Mouse (Mus musculus) kidney, embryonic 16.5 days (tissue): ENCODE results near the gene Bcl11a. TPM values are rescaled to one million over a fixed set of nuclear protein-coding genes. Genes with fewer than 3 reads are reported as not detected.

ENCODE experiments used
- ATAC-seq: fragments of 200-750 bp; cut with Nextera tagmentation; 2 replicates; pipeline ENCODE4 v1.8.0; 2017; ENCODE audit warnings: moderate TSS enrichment; ENCODE audit not compliant: low FRiP score, low TSS enrichment
- H3K27ac ChIP-seq: fragments of 300-500 bp; sonication (generic); 2 replicates; pipeline ENCODE4 v1.5.1; 2014; ENCODE audit warnings: low read length
- H3K27me3 ChIP-seq: fragments of 300-500 bp; sonication (generic); 2 replicates; pipeline ENCODE4 v1.6.1; 2014; ENCODE audit warnings: low read length, control low read depth, mixed read lengths; ENCODE audit not compliant: insufficient read depth
- H3K36me3 ChIP-seq: fragments of 300-500 bp; sonication (generic); 2 replicates; pipeline ENCODE4 v1.6.1; 2014; ENCODE audit warnings: low read length, control low read depth, mixed read lengths; ENCODE audit not compliant: insufficient read depth
- H3K4me1 ChIP-seq: fragments of 300-500 bp; sonication (generic); 2 replicates; pipeline ENCODE4 v1.6.1; 2014; ENCODE audit warnings: low read length, control low read depth, mixed read lengths; ENCODE audit not compliant: insufficient read depth
- H3K4me2 ChIP-seq: fragments of 300-500 bp; sonication (generic); replicated peaks from 2 replicates; pipeline ENCODE4 v1.6.1; 2014; ENCODE audit warnings: low read depth, low read length
- H3K4me3 ChIP-seq: fragments of 300-500 bp; sonication (generic); 2 replicates; pipeline ENCODE4 v1.5.1; 2014; ENCODE audit warnings: mild to moderate bottlenecking, low read length
- H3K9ac ChIP-seq: fragments of 300-500 bp; sonication (generic); replicated peaks from 2 replicates; pipeline ENCODE4 v1.6.1; 2014; ENCODE audit warnings: low read length
- H3K9me3 ChIP-seq: fragments of 300-500 bp; sonication (generic); 2 replicates; pipeline ENCODE4 v1.6.1; 2016; ENCODE audit warnings: low read length, control low read depth
- WGBS: fragments of 180-500 bp; shearing (Covaris S2); extraction: QIAGEN DNeasy Blood & Tissue Kit; methylation state at CpG from one replicate; pipeline ENCODE4 v1.1.7; 2014; 5-methylcytosine and 5-hydroxymethylcytosine counted together
- polyA plus RNA-seq: library from polyadenylated mRNA; unstranded; fragments of >200 nt; fragmentation: Nextera tagmentation; extraction: Ambion mirVana; gene quantifications from 2 replicates; pipeline ENCODE4 v1.2.1, GENCODE M21; 2015

Bcl11a gene
- polyA plus RNA-seq, 1 experiment from 2014 or later, result 2.8 TPM

DNA sequence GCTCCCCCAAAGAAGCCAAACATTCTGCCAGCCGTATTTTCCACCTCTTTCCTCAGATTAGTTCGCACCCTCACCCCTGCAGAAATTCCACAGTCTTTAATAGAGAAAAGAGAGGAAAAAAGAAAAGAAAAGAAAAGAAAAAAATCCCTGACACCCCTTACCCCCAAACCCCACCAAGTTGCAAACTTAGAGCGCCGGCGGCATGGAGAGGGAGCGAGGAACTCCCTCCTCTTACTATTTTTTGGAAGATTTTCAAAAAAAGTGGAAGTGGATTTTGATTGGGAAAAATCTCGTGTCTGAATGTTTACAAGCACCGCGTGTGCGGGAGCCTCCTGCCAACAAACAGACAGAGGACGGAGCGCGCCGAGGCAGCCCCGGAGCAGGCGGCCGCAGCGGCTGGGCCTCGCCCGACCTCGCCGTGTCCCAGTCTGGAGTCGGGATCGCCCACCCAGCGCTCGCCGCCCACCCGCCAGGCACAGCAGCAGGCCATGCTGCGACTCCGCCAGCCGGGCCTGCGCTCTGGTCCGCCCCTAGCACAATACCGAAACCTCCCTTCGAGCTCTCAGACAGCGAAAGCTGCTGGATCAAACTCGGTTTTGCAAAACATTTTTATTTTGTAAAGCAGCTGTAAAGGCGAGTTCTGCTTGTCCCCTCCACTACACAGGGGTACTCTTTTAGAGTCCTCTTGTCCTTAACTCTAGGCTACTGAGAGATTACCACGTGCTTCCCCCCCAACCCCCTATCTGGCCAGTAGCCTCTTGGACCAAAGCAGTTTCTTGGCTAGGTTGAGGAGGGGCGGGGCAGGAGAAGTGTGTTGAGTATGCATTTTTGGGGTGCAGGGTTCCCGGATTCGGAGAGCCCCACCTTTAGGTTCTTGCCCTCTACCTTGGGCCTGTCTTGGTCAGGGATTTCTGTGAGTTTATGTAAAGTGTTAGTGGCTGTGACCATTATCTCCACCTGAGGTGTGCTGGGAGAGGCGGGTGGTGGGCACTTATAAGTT lies 1.8 kb downstream of the Bcl11a start:
- Histone ChIP-seq H3K4me3 (peak overlapping the region; percentile 65), H3K27me3 (peaks cover 58% of the 10 kb centered on the region), H3K36me3 (no peaks in the 10 kb centered on the region), H3K4me2 (peak overlapping the region; percentile 99), H3K9me3 (no peaks in the 10 kb centered on the region), H3K9ac (peak overlapping the region; percentile 56; the same call in 1 of the 2 replicates), H3K4me1 (peaks cover 44% of the 10 kb centered on the region), H3K27ac (no peak overlapping the region)
- under 1% methylated on average over 43 of the region's 43 CpGs for WGBS
- ATAC-seq, result no peak

DNA sequence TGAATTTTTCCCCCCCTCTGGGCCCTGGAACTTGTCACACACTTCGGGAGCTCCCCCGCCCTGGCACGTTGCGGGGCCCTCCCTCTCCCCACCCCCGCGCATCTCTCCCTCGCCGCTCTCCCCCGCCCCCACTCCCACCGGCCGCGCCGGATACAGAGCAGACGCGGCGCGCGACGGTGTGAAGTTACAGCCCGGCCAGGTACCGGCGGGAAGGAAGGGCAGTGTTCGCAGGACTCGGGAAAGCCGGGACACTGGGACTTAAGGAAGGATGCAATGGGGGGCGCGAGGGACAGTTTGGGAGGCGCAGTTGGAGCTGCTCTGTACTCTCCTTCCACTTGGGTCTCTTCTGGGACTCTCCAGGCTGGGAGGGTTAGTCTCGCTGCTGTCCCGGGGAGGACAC lies 2.7 kb downstream of the Bcl11a start:
- peak overlapping the region; percentile 99 for H3K4me2 ChIP-seq
- WGBS, result under 1% methylated on average over 25 of the region's 30 CpGs
- ATAC-seq, result peak; percentile 20; the same call in 1 of the 2 replicates
- no peaks in the 10 kb centered on the region for H3K36me3 ChIP-seq
- peak overlapping the region; percentile 65 for H3K4me3 ChIP-seq
- H3K9me3 ChIP-seq, result no peaks in the 10 kb centered on the region
- peak overlapping the region; percentile 37; the same call in 1 of the 2 replicates for H3K9ac ChIP-seq
- peaks cover 42% of the 10 kb centered on the region for H3K4me1 ChIP-seq
- peaks cover 57% of the 10 kb centered on the region for H3K27me3 ChIP-seq
- no peak overlapping the region for H3K27ac ChIP-seq

DNA sequence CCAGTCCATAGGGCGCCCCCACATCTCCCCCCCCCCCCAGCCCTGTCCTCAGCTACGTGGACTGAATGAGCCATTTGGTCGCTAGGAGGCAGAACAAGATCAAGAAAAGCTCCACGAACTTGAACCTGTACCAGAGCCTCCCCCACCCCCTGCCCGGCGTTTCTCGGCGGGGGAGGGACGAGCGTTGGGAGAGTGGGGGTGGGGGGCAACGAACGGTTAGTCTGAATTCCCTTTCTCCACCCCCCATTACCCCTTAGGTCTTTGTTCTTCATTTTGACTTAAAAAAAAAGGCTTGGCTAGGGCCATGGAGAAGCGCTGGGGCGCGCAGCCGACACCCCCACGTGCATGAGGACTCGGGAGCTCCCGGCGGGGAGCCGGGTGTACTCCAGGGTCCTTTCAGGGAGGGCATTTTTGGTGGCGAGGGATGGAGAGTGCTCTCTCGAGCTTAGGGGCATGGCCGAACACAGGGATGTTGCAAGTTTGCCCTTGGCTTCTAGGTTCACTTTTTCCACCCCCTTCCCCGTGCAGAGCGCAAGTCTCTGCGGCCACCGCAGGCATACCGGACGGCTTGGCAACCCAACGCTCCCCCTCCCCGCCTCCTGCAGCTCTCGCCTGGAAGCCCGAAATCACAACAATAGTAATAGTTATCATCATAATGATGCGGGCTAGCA lies 3.3 kb downstream of the Bcl11a start:
- WGBS, result under 1% methylated on average over 35 of the region's 35 CpGs
- Histone ChIP-seq H3K9ac (peak overlapping the region; percentile 65), H3K27ac (no peak overlapping the region), H3K4me1 (peaks cover 36% of the 10 kb centered on the region), H3K4me2 (peak overlapping the region; percentile 99), H3K9me3 (no peaks in the 10 kb centered on the region), H3K36me3 (no peaks in the 10 kb centered on the region), H3K4me3 (peak overlapping the region; percentile 65), H3K27me3 (peaks cover 57% of the 10 kb centered on the region)
- peak; percentile 50; the same call in 1 of the 2 replicates for ATAC-seq

DNA sequence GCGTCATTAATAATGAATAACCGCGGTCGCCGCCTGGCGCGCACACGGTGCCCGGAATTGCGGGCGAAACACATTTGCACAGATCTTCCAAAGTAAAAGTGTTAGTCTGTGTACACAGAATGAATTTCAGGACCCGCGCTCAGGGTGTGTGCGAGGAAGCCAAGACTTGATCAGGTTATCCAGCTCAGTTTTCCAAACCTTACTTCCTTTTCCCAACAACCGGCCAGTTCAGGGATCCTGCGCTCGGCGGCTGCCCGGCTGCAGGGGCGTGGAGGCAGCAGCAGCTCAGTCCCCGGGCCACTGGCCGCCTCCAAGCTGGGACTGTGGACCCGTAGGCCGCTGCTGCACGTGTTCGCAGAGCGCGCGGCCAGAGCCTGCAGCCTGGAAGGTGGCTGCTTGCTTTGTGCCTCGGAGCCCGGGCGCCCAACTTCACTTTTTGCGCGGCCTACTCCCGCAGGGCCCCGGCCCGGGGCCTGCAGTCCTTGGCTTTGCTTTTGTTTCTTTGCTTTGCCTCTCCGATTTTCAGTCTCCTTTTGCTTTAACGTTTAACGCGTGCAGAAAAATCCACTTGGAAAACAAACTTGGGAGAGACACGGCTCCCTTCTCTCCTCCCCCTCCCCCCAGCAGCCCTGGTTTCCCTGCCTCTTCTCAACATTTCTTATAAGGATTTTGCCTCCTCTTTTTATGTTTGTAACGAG lies 4.0 kb downstream of the Bcl11a start:
- under 1% methylated on average over 43 of the region's 43 CpGs for WGBS
- peak; percentile 64 for ATAC-seq

DNA sequence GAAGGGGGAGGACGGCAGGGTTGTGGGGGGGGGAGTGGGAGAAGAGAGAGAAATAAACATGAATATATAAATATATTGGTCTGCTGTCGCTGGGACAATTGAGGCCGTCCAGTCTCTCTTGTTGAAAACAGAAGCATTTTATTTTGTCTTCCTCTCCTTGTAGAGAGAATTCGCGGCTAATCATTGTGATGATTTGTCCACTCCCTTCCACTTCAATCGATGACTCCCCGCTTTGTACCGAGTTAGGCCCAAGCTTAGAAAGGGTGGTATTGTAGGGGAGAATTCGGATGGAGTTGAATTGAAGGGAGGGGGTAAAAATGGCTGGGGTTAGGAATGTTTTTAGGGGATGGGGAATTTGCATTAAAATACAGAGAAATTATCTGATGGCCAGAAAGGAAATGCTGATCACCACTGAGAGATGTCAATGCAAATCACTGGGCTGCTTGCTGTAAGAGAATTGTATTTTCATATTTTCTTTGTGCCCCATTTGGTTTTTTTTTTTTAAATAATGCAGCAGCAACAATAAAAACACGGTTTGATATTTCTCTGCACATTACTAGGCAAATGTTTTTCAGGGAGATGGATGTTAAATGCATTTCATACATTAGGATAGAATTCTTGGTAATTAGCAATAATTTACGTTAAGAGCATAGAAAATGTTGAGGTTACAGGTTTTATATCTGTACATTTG lies 4.7 kb downstream of the Bcl11a start:
- Histone ChIP-seq H3K27me3 (peaks cover 54% of the 10 kb centered on the region), H3K36me3 (no peaks in the 10 kb centered on the region), H3K4me2 (peak overlapping the region; percentile 99), H3K27ac (no peak overlapping the region), H3K4me3 (peak overlapping the region; percentile 65), H3K9me3 (no peaks in the 10 kb centered on the region), H3K9ac (no peak overlapping the region), H3K4me1 (peaks cover 31% of the 10 kb centered on the region)
- no peak for ATAC-seq
- WGBS, result 33% methylated on average over 11 of the region's 11 CpGs

More for the DNA sequence above, 4.0 kb downstream of the Bcl11a start:
- H3K27ac ChIP-seq, result 0 out of 2 replicates have a peak overlapping the region, but pooled peaks have one; percentile 21
- H3K27me3 ChIP-seq, result peaks cover 56% of the 10 kb centered on the region
- H3K9me3 ChIP-seq, result no peaks in the 10 kb centered on the region
- peak overlapping the region; percentile 99 for H3K4me2 ChIP-seq
- H3K9ac ChIP-seq, result peak overlapping the region; percentile 65
- H3K4me3 ChIP-seq, result peak overlapping the region; percentile 65
- no peaks in the 10 kb centered on the region for H3K36me3 ChIP-seq
- peaks cover 35% of the 10 kb centered on the region for H3K4me1 ChIP-seq

DNA sequence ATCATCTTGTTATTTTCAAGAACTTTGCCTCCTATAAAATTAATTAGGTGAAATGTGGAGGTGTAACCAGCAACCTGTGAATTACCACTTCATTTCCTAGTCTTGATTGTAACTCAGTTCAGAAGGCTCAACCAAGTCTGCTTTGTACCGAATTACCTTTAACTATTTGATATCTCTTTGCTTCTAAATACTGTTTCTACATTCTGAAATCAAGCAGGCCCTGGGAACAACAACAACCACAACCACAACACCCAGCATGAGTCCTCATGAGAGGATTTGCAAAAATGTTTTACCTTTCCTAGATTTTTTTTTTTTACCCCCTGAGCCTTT lies 5.2 kb downstream of the Bcl11a start:
- no peak overlapping the region for H3K9ac ChIP-seq
- H3K4me1 ChIP-seq, result peaks cover 31% of the 10 kb centered on the region
- H3K4me2 ChIP-seq, result no peak overlapping the region
- WGBS, result 40% methylated on average over 1 of the region's 1 CpGs
- no peak for ATAC-seq
- no peak overlapping the region for H3K27ac ChIP-seq
- no peak overlapping the region for H3K4me3 ChIP-seq
- H3K27me3 ChIP-seq, result peaks cover 52% of the 10 kb centered on the region
- no peaks in the 10 kb centered on the region for H3K36me3 ChIP-seq
- no peaks in the 10 kb centered on the region for H3K9me3 ChIP-seq

DNA sequence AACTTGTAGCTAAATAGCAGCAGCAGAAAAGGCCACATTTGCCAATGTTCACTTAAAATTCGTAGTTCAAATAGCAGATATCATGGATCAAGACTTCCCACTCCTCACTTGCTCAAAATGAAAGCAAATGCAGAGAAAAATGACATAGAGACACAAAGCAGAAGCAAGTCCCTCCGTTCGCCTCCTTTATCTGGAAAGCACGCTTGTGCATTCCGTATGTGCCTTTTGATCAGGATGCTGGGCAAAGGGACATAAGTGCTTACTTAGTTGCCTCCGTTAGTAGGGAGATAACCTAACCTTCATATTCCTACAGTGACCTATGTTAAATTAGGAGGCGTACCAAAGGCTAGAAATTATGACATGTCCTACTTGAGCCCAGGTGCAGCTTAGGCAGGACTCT lies 5.6 kb downstream of the Bcl11a start:
- H3K9me3 ChIP-seq, result no peaks in the 10 kb centered on the region
- peaks cover 28% of the 10 kb centered on the region for H3K4me1 ChIP-seq
- H3K9ac ChIP-seq, result no peak overlapping the region
- peaks cover 52% of the 10 kb centered on the region for H3K27me3 ChIP-seq
- no peaks in the 10 kb centered on the region for H3K36me3 ChIP-seq
- 77% methylated on average over 7 of the region's 7 CpGs for WGBS
- no peak overlapping the region for H3K4me3 ChIP-seq
- H3K27ac ChIP-seq, result no peak overlapping the region
- no peak overlapping the region for H3K4me2 ChIP-seq
- ATAC-seq, result no peak

DNA sequence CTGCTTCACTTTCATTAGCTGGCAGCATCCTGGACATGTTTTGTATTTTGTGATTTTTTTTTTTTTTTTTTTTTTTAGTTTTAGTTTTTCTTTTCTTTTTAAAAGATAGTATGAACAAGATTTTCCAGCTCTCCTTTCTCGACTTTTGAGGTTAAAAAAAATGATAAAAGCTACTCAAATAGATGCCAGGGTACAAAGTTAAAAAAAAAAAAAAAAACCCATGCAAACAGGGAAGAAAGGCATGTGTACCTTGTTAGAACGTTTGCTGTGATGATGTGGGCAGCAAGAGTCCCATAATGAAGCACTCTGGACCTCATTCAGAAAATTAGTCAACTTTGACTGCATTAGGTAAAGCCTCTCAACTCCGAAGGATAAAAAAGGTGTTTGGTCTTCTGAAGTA lies 6.2 kb downstream of the Bcl11a start:
- H3K27me3 ChIP-seq, result peaks cover 50% of the 10 kb centered on the region
- H3K4me3 ChIP-seq, result no peak overlapping the region
- no peak overlapping the region for H3K4me2 ChIP-seq
- peaks cover 22% of the 10 kb centered on the region for H3K4me1 ChIP-seq
- no peak overlapping the region for H3K27ac ChIP-seq
- no peaks in the 10 kb centered on the region for H3K36me3 ChIP-seq
- 63% methylated on average over 3 of the region's 3 CpGs for WGBS
- H3K9me3 ChIP-seq, result no peaks in the 10 kb centered on the region
- H3K9ac ChIP-seq, result no peak overlapping the region
- ATAC-seq, result no peak

DNA sequence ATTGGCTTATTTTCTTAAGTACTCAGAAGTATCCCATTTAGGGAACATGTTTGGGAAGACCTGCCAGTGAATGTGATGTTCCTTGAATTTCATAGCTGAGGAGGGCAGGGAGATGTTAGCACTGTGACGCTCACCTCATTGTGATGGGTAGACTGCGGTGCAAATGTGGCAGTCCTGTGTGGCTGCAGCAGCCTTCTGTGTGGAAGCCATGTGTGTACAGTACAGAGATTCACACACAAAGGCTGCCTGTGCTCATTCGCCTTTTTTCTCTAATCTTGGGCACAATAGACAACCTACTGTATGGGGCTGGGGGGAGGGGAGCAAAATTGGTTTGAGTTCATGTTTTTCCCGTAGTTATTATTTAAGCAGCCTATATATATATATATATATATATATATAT lies 6.7 kb downstream of the Bcl11a start:
- Histone ChIP-seq H3K4me3 (no peak overlapping the region), H3K4me1 (peaks cover 18% of the 10 kb centered on the region), H3K9me3 (no peaks in the 10 kb centered on the region), H3K36me3 (no peaks in the 10 kb centered on the region), H3K27me3 (peaks cover 52% of the 10 kb centered on the region), H3K9ac (no peak overlapping the region), H3K4me2 (no peak overlapping the region), H3K27ac (no peak overlapping the region)
- no peak for ATAC-seq
- 87% methylated on average over 4 of the region's 4 CpGs for WGBS
